Mouse (Mus musculus) cerebellum, postnatal 14 days (tissue): ENCODE measurements around the gene Aqp2.

ENCODE experiments used
- DNase-seq, 2 experiments: peaks; one replicate each; pipeline ENCODE4 v3.0.0; 2021; ENCODE audit warnings: mixed read lengths in 2 of 2

The Aqp2 gene

DNA sequence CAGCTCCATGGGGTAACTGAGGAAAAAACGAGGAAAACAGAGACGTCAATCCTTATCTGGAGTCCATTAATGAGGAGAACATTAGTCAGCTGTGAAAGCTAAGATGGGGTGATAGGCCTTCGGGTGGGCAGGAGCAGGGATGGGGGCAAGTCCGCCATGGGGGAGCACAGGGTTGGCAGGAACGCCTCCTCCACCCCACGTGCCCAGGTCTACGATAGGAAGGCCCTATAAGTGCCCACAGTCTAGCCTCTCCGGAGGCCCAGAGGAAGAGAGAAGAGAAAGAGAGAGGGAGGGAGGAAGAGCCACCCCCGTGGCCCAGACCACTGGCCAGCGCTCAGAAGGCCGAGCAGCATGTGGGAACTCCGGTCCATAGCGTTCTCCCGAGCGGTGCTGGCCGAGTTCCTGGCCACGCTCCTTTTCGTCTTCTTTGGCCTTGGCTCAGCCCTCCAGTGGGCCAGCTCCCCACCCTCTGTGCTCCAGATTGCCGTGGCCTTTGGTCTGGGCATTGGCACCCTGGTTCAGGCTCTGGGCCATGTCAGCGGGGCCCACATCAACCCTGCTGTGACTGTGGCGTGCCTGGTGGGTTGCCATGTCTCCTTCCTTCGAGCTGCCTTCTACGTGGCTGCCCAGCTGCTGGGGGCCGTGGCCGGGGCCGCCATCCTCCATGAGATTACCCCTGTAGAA lies at the start of gene Aqp2:
TSS of gene Aqp2 (plus strand) at position 254 of the 684 bp plus-strand sequence.
- peak; percentile 45 to 62 for DNase-seq

DNA sequence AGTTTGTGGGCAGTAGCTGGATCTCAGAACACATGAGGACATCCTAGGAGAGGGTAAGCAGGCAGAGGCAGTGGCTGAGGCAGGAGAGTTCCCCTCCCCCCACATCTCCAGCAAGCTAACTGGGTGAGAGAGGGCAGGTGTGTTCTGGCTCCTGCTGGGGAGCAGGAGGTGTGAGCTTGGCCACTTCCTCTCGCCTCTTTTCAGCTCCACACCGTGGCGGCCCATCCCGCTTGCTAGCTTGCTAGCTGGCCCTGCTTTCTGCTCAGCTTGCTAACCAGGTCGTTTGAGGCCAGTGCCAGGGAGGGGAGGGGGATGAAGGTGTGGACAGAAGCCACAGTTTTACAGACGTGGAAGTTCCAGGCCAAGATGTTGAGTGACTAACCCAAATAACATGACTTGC lies 47.7 kb upstream of the Aqp2 start:
- DNase-seq = peak; percentile 47 to 63

GRCm38 (mm10) chr15:99532023-99532422 lies 46.8 kb upstream of the Aqp2 start:
- no peak for DNase-seq

GRCm38 (mm10) chr15:99536889-99537862 lies 41.7 kb upstream of the Aqp2 start:
- DNase-seq = no peak

GRCm38 (mm10) chr15:99539891-99540290 lies 39.0 kb upstream of the Aqp2 start:
- no peak for DNase-seq

DNA sequence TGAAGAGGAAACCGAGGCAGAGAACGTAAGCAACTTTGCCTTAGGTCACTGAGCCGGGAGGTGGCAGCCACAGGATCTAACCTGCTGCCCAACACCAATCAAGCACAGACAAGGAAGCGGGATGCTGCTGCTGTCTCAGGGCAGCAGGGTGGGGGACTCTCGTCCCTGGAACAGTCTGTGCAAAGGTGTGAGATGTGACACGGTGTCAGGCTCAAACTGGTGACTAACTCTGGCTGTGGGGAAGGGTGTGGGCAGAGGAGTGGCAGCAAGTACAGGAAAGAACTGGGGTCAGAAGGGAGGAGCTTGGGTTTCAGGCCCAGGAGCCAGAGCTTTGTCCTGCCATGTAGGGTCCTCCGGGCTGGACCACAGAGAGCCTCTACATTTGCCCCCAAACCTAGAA lies 34.8 kb upstream of the Aqp2 start:
- DNase-seq = no peak

DNA sequence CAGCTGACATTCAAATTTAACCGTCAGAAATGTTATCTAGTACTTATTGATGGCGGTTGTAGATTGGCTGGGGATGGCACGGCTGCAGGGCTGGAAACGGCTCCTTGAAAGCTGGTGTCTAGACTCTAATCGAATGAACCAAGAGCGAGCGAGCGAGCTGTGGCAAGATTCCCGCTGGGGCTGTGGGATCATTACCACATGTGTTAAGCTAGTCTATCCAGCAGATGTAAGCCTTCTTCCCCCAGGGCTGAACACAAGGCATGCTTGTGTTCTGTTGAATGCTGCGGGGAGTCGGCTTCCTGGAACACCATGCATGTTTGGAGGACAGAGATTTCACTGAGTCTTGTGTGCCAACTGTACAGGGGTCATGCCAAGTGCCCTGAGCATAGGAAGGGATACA lies 32.3 kb upstream of the Aqp2 start:
- DNase-seq = no peak

DNA sequence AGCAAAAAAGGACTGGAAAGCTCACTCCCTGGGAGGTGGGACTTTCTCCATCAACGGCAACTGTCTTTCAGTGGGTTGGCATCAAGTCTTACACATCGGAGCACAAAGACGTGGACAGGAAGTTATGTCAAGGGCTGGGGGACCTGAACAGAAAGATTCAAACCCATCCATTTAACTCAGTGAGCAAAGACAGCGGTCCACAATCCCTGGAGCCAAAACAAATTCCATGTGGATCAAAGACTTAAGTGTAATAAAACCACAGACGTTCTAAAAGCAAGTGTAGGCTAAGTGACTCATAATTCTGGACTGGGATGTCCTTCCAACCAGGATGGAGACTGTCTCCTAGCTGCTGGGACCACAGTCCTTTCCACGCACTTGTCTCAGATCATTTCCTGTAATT lies 31.1 kb upstream of the Aqp2 start:
- DNase-seq = no peak

- no peak for DNase-seq
Measured at GRCm38 (mm10) chr15:99549901-99550300, 29.0 kb upstream of the Aqp2 start.

- DNase-seq = no peak
Measured at GRCm38 (mm10) chr15:99553767-99554166, 25.1 kb upstream of the Aqp2 start.

DNA sequence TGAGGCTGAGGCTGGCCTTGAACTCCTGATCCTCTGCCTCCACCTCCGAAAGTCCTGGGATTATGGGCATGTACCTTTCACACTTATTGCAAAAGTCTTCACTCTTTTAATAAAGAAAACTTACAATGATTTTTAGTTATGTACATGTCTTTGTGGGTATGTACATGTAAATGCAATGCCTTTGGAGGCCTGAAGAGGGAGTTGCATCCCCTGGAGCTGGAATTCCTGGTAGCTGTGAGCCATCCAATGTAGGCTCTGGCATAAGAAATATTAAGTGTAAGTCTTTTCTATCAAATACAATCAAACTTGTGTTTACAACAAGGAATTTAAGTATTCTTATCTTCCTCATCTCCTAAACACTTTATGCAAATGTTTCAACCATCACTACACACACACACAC lies 19.9 kb upstream of the Aqp2 start:
- no peak for DNase-seq

DNA sequence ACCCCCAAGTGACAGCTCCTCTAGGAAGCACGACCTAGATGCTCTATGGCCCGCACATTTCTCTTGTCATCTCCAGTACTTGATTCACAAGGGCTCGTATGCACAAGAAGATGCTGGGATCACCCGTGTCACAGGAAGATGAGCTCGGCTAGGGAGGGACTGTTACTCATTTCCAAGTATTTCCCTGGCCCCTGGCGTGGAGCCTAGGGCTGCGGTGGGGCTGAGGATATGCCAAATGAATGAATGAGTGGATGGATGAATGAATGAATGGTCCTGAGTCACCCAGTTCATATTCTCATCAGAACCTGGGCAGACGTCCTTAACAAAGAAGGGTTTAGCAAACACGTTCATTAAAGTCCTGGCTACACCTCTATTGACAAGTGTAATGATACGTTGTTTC lies 18.6 kb upstream of the Aqp2 start:
- DNase-seq = no peak

- no peak for DNase-seq
Measured at GRCm38 (mm10) chr15:99567371-99567770, 11.5 kb upstream of the Aqp2 start.

DNA sequence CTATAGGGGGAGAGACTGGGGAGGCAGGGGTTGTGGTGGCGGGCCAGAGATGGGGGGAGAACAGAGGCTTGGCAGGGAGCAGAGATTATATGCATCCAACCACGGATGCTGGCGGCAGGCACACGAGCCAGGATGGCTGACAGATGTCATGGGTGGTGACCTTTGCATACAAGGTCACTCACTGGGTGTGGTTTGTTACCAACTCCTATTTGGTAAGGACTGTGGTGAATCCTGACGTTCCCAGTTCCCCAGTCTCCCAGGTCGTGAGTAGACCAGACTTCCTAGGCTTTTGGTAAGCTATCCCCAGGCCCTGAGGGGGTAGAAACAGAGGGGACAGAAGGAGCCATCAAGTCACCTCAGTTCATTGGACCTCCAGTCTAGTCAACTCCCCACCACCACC lies 10.2 kb upstream of the Aqp2 start:
- no peak for DNase-seq

DNA sequence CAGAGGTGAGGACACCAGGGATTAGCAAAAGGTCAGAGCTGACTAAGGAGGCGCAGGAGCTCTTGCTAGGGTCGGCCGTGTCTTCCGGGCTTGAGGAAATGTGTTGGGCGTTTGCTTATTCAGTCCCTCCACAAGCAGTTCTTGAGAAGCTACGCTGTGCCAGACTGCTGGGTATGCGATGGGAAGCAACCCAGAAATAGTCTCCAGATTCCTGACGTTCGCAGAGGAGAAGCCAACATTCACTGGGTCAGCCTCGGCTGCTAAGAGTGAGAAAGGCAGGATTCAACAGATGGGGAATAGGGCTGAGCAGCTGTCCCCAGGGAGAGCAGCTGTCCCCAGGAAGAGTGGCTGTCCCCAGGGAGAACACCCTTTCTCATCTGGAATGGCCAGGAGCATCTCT lies 9.7 kb upstream of the Aqp2 start:
- no peak for DNase-seq

DNA sequence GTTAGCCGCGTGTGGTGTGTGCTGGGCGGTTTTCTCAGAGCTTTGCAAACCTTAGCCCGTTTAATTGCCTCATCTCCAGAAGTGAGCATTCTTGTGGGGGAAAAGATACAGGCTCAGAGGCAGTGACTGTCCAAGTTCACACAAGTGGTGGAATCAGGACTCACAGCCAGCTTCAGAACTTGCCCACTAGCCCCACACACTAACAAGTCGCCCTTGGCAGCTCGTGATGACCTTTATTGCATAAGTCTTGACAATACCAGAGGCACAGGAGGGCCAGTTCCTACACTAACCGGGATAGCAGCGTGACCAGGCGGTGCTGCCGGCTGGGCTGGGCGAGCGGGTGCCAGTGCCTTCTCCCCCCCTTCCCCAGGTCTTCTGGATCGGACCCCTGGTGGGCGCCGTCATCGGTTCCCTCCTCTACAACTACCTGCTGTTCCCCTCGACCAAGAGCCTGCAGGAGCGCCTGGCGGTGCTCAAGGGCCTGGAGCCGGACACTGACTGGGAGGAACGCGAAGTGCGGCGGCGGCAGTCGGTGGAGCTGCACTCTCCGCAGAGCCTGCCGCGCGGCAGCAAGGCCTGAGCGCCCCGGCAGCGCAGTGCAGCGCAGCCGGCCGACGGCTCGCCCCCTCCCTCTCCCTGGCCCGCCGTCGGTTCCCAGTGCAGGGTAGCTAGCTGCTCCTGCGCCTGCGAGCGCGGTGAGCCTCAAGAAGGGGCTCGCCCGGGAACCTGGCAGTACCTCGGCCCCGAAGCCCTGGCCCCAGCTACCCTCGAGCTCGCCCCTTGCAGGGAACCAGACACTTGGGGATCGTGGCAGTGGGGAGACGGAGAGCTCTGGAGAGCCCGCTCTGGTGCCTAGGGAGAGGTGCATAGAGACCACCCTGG lies 4.8 kb downstream of the Aqp2 start:
- peak; percentile 50 to 53 for DNase-seq

GRCm38 (mm10) chr15:99584407-99585202 lies 5.8 kb downstream of the Aqp2 start:
- no peak for DNase-seq

GRCm38 (mm10) chr15:99585741-99586140 lies 6.9 kb downstream of the Aqp2 start:
- DNase-seq = no peak

DNA sequence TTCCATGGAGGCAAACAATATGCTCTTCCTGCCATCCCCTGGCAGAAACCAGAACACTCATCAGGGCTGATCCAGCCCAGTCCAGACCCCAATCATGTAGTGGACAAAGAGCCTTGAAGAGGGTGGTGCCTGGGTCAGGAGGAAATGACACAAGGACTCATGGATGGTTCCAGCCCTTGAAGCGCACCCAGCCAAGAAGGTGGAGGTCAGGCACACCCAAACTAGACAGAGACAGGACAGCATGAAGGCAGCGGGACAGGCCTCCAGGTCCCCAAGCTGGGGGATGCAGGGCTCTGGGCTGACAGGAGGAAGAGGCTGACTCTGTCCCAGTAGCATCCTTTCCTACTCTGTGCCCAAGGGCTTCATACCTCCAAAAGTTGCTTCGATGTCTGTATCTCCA lies 7.7 kb downstream of the Aqp2 start:
- no peak for DNase-seq

DNA sequence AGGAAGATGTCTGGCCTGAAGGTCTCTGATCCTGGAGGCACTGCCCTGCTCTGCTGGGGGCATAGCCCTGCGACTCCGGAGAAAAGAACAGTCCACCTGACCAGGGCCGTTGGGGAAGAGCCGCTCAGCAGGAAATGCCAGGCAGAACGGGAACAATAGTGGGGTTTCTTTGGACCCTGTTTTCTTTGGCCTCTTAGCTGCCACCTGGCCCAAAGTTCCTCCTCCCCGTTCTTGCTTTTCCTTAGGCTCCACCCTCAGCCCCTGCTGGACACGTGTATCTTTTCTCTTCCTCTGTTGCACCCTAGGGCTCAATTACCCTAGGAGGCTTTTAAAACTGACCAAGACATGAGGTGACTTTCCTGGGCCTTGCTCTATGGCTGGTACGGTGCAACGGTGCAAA lies 10.4 kb downstream of the Aqp2 start:
- DNase-seq = no peak

DNA sequence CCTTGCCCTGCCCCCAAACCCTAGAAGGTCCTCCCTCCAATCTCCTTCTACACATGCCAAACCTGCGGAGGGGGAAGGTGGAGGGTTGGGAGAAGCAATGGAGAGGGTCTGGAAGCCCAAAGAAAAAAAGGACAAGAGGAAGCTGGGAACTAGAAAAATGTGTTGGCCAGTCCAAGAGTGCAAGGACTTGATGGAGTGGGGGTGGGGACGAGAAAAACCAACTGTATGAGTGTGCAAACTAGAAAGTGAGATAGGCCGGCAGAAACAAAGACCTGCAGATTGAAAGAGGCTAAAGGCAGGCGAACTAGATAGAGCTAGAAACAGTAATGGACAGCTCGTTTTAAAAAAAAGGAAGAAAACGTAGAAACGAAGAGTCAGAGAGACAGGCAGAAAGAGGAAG lies 10.8 kb downstream of the Aqp2 start:
- no peak for DNase-seq

DNA sequence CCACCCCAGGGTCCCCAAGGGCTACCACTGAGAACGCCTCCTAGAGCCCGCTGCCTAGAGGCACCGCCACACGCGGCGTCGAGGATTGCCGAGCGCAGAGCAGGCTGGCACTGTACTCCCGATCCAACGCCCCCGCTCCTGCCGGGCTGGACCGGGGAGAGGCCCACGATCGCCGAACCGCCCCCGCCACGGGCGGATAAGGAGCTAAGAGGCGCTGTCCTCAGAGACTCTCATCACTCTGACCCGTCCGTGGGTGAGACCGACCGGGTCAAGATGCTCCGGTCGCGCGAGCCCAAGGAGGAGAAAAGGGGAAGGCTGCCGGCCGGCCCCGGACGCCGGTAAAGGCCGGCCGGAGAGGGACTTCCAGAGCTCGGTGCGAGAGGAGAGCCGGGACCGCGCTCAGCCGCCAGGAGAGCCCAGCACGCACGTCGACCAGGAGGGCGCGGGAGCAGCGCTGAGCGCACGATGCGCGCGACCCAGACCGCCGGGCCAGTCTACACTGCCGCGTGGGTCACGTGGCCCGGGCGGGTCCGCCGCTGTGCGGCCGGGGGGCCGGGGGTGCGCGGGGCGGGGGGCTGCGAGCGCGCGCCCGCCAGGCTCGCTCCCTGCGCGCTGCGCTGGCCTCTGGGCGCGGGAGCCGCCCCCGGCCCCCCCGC lies 11.7 kb downstream of the Aqp2 start, which contains the start of gene Aqp5:
TSS of gene Aqp5 (plus strand) at position 354 of the 656 bp plus-strand sequence.
- peak in 1 of 2 experiments; percentile 26 for DNase-seq
